Mouse (Mus musculus) mouse embryonic stem cell (cell line): Measurements from ENCODE around the gene Ptpn23.

Experiments used
- in situ Hi-C, 2 experiments: fragments of 300-500 bp; cut with MboI; formaldehyde crosslinking; loops; 1 replicate in 1 of 2; 3 replicates in 1 of 2; pipeline ENCODE4 v1.14.3; 2019 to 2020; ENCODE audit warnings: low sequenced_read_pairs in 2 of 2, low pct_unique_long_range_greater_than_20kb in 1 of 2, mixed read lengths in 1 of 2; ENCODE audit not compliant: unreplicated experiment in 1 of 2

Gene Ptpn23

DNA sequence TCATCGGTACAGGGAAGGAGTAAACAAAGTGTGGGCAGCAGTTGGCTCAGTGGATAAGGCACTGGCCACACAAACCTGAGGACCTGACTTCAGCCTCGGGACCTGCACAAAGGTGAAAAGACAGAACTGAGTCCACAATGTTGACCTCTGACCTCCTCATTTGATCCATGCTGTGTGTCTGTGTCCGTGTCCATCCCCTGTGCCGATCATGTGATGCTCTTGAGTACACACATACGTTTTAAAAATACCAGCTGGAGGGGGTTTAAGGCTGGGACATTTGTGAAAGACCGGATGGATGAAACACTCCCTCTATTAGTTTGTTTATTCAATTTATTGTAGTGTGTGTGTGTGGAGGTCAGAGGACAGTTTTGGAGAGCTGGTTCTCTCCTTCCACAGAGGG, 64.2 kb downstream of the Ptpn23 start:
- in situ Hi-C loops: no loop called here

DNA sequence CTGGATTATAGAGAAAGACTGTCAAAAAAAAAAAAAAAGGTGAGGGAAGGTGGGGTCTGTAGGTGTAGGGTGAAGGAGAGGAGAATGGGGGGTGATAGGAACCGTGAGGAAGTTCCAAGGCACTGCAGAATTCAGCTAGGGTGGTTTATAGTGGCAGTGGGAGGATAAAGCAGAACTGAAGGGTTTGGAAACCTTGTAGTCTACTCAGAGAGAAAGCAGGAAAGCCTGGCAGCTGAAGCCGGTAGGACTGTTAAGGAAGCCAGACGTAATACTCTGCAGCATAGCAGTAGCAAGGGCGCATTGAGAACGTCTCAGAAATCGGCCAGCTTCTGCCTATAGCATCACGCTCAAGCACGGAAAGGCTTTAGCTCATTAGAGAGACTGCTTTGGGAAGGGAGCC, 66.0 kb downstream of the Ptpn23 start:
- in situ Hi-C loops: no loop called here

DNA sequence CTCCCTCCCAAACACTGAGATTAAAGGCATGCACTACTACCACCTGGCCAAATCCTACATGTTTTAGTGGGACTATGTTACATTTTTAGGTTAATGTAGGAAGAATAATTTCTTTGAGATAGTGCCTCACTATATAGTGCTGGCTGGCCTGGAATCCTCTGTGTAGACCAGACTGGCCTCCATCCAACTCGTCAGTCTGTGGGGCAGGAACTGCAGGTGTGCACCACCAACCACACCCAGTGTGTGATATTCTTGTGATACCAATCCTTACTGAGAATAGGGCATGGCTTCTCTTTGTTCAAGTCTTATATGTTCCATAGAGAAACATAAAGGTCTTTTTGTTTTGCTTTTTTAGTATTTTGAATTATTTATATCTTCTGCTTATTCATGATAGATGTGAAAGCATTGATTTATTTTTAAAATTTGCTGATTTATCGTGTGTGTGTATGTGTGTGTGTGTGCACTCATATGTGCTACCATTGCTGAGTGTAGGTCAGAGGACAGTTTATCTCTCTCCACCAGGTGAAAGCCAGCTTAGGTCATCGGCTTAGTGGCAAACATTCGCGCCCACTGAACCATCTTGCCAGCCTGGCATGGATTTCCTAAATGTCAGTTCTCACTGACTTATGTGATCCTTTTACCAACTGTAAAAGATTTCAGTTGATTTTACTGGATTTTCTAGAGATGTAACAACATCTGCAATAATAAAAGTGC, 67.8 kb downstream of the Ptpn23 start:
- in situ Hi-C loops: no loop called here
